Mouse (Mus musculus) v-Abl transformed pro-B cells (cell line): ENCODE measurements around the gene Rhoj.
"Not testable (repeated sequence)": the region's sequence is repeated elsewhere in the genome, so short reads cannot be mapped to it uniquely, and the experiment has no call there.

ENCODE experiments used
- in situ Hi-C, 2 experiments: fragments of 400-800 bp; cut with MboI; formaldehyde crosslinking; loops; one replicate each; pipeline ENCODE4 v1.15.1; 2025; ENCODE audit not compliant: unreplicated experiment in 2 of 2

Rhoj gene

DNA sequence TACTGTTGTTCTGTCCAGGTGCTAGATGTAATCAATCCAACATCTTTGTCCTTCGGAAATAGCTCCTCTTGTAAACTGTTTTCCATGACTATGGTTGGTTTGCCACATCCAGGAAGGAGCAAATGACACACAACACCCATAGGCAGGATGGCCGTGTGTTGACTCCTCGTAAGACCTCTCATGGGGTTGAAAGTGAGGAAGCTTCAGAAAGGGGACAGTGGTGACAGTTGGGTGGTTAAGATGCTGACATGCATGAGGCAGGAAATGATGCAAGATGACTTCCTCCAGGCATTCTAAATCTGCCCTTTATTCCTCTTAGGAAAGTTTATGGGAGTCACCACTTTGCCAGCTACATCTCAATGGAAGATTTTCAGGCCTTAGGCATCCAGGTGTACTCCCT, 31.8 kb downstream of the Rhoj start:
- in situ Hi-C loops: no loop called here

DNA sequence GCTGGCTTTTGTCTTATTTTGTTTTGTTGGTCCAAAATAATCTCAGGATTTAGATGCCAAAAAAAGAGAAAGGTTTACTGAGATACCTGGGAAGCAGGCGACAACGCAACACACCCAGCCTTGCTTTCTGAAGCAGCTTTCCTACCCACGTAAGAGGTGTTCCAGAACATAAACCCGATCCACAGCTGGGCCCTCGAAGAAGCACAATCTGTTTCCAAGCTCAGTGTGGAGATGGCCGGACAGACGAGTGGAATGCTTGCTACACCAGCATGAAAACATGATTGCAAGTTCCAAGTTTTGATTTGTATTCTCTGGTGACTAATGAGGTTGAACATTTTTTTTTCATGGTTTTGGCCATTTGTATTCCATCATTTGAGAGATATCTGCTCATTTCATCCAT, 32.2 kb downstream of the Rhoj start:
- in situ Hi-C loops: no loop called here

DNA sequence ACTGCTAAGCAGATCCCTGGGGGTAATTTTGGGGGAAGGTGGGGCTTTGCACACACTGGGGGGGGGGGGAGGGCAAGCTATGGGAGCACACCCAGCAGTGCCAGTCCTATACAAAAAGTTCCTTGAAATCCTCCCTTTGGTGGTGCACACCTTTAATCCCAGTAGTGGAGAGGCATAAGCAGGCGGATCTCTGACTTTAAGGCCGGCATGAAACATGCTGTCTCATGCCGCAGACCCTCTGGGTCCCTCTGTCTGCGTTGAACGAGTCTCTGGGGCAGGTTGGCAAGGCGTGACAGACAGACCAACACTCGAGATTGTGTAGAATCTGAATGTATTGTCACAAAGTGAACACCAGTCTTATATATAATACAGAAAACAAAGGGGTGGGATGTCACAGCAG, 40.4 kb downstream of the Rhoj start:
- in situ Hi-C loops: no loop called here

DNA sequence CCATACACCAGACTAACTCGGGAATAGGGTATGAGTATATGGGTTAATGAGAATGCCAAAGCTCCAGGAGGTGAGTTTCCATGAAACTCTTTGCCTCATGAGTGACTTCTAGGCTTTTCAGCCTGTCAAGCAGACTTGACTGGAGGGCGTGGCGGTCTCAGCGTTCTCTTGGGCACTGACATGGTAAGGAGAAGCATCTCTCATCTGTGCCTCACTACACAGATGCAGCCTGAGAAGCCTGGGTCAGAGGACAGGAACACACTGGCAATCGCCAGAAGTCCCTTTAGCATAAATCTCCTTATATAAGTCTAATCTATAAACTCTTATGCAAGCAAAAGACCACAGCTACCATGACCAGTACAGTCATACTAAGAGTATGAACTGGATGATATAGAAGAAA, 41.4 kb downstream of the Rhoj start:
- in situ Hi-C loops: not testable (repeated sequence)

DNA sequence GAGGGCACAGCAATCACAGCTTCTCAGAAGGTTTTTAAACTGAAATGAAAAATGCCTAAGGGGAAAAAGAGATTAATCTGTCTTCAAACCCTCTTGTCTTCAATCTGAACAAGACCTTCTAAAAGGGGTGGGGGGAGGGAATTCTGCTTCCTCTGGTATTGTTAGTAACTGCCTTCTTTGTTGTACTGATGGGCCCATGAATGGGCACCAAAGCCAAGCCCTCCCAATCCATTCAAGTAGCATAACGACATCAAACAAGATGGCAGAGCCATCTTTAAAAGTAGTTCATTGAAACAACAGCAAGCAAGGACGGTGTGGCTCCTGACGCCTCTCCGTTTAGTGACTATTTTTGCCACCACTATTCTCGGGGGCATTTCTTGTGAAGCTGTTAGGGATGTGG, 42.6 kb downstream of the Rhoj start:
- in situ Hi-C loops: loop anchor here (5.0 kb wide), 2 partner anchors 53 to 68 kb away; no protein-coding TSS in a partner anchor

DNA sequence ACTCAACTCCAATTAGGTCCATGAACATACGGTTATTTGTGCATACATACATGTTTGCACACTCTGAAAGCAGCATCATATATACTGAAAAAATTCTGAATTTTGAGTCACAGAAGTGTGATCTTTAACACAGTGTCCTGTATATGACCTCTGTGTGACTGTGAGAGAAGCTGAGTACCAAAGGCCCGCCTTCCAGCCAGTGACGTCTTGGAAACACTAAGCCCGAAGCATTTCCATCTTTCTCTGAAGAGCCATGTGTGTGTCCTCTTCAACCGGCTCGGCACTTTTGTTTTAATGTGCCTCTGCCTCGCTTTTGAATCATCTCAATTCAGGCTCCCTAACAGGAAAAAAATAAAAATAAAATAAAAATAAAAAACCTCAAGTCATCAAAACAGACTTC, 43.7 kb downstream of the Rhoj start:
- in situ Hi-C loops: loop anchor here (5.0 kb wide), 2 partner anchors 55 to 70 kb away; no protein-coding TSS in a partner anchor

DNA sequence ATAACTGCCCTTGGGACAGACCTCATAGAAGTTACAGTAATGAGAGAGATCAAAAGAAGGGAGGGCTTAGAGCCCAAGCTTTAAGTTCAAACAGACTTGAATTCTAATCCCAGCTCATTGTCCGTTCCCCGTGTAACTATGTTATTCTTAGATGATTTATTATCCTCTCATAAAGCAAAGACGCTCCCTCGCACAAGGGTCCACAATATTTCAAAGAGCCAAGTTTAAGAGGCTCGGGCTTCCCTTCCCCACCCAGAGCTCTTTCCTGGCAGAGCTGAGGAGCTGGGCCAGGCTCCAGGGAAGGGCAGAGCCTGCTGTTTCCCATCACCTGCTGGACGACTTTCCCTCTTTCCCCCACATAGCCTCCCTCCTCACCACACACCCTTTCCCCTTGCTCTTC, 44.3 kb downstream of the Rhoj start:
- in situ Hi-C loops: loop anchor here (5.0 kb wide), 2 partner anchors 55 to 70 kb away; no protein-coding TSS in a partner anchor

DNA sequence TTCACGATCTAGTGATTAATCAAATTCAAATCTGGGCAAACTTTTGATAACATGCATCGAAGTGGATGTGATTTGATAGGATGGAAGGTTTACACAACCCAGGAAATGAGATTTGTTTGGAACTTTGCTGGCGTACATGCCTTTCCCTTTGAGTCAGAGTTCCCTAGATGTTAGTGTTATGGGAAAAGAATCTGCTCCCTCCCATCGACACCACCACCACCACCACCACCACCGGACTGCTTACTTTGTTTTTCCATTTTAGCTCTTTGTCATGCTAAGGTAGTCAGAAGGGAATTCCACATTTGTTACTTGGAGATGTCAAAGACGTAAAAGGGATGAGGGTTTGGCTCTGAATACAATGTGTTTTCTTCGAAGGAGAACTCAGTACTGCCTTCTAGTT, 46.2 kb downstream of the Rhoj start:
- in situ Hi-C loops: loop anchor here (5.0 kb wide), 2 partner anchors 57 to 72 kb away; no protein-coding TSS in a partner anchor

DNA sequence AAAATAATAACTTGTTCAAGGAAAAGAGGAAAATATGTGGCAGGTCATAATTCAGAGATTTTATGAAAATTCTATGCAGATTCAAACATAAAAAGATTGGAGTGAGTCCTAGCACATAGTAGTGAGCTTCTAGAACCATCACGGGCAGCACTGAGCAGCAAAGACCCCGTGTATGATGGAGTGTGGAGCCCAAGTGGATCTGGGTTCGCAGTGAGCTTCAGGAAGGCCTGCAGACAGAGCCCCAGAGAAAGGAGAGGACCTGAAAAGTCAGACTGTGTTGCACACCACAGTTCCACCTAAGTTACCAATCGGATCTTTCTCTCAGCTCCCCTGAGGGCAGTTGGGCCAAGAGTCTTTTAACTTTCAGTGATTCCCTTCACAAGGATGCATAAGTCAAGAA, 49.7 kb downstream of the Rhoj start:
- in situ Hi-C loops: no loop called here

DNA sequence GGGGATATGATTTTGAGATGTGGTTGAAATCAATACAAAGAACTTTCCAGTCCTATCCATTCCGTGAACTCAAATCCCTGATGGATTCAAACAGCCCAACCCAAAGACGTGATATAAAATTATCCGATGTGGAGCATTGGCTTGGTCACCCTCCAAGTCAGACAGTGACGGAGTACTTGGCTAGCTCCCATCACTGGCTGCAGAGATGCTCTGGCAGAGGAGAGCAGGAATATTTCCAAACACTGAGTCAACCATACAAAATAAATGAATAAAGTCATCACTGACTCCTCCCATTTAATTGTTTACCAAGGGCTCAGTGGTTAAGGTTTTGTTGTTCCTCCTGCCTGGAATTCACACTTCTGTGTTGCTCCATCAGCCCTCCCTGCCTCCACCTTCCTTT, 50.6 kb downstream of the Rhoj start:
- in situ Hi-C loops: no loop called here

DNA sequence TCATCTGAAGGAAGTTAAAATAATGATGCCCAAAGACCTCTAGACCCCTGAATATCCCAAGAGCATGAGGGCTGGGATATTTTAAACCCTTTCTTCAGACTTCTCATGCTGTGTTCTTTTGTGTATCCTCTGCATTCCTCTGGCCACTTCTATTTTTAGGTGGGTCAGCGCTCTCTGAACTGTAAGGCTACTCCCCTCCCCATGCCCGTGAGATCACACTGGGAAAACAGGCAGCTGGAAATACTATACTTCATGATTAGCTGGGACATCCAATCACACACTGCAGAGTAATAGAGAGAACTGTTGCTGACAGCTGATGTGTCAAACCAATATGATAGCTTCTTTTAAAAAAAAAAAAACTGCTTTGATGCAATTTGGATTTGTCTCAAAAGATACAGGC, 51.4 kb downstream of the Rhoj start:
- in situ Hi-C loops: no loop called here

DNA sequence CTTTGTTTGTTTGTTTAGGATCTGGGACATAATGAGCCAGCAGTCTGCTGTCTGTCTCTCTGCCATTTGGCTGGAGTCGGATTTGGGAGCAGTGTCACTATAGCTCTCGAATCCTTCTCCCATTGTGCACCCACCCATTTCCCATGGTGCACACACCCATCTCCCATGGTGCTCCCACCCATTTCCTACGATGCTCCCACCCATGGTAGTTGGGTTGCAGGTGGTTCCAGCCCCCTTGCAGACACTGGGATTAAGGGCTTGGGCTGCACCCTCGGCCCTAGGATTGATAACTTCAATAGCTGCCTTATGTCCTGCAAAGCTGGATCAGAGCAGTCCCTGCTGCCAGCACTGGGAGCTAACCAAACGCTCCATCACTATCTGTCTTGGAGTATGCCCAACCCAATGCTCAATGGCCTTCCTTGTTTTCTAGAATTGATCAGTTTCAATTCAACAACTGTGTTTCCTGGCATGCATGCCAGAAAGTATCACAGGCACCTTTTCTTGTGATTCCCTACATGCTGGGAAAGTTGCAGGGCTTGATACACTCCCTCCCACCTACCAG, 51.9 kb downstream of the Rhoj start:
- in situ Hi-C loops: no loop called here

DNA sequence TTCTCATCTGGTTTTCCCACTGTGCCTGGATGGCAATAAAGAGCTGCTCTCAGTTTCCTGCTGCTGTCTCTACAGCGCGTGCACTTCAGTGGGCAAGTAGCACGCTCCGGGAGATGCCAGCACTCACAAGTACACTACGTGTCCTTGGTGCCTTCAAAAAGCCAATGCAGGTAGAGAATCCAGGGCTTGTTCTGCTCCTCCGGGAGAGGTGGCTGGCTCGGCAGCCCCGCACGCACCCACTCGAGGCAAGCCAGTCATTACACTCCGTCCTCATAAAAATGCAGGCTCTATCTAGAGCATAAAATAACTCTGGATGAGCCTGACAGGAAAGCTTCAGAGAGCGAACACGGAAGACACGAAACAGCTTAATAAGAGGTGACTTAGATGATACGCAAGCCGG, 54.3 kb downstream of the Rhoj start:
- in situ Hi-C loops: no loop called here

DNA sequence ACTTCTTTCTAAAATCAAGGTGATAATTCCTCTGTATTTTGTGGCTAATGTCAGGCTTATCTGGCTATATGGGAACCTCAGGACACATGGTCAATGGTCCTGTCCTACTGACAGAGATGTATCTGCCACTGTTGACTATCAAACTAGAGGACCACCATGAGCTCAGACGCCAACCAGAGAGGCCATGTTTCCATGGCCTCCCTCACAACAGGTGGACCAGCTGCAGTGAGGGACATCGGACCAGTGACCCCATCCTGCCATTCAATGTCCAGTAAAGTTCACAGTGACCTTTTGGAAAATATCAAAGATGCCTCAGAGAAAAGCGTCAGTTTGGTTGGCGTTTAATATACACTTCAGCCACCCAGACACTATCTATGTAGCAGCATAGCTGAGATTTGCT, 56.3 kb downstream of the Rhoj start:
- in situ Hi-C loops: no loop called here

DNA sequence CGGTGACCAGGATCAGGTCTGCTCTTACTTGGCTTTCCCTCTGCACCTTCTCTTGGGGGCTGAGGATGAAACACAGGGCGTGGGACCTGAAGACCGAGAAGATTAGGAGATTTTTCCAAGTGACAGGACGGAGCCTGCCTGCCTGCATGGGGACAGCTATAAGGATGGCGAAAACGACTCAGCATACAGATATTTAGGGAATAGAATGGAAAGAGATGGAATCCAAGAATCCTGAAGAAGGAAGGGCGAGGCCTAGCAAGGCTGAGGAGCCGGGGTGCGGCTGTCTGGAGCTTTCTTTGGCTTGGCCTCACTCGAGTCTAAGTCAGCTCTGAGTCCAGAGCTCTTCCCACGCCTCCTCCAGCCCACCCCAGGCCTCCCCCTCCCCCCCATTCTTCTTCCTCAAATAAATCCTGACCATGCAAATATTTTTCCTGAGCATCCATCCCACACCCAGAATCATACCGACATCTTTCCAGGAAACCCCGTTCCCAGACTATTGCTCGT, 57.6 kb downstream of the Rhoj start:
- in situ Hi-C loops: no loop called here

DNA sequence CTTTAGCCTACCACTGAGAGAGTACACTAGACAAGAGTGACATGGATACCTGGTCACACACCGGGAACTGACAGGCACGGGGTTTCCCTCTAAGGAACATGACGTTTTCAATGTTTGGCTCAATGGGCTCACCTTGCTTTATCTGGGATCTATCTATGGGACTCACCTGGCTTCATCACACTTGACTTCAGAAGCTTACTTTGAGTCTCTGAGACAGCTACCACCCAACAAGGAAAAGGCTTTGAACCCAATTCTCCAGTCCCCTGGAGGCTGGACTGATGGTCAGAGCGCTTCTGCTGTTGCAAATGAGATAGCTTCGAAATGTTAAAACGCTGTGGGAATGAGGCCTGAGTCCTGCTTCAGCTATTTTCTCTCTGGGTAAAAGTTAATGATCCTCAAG, 59.2 kb downstream of the Rhoj start:
- in situ Hi-C loops: no loop called here

DNA sequence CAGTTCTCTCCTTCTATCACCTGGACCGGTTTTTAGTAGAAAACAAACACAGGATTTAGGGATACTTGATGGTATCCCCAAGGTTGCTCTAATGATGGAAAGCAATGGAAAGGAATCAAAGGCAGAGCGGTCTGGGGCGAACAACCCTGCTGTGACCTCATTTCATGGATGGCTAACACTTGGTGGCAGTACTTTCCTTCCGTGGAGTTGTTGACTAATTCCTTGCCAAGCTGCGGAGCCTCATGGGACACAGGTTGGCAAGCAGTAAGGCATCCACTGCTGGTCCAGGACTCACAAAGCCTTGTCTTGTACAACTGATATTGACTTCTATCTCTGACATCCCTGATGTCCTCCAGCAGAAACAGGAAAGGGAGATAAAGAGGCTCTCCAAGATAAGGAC, 60.4 kb downstream of the Rhoj start:
- in situ Hi-C loops: no loop called here

DNA sequence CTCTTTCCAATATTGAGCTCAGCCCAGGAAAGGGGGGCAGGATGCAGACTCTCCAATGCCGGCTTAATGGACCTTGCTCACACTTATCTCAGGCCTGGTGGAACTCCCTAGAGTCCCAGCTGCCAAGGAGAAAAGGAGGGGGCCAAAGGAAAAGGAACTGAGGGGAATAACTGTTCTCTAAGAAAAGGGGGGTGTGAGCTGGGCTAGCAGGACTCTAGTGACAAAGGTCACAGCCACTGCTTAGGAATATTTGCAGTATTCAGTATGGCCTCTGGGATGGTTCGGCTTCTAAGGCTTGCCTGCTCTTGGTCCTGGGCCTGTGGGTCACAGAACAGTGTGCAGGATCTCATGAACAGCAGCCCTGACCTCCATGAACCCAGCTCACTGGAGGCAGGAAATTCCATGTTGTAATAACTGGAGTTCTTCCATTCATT, 61.3 kb downstream of the Rhoj start:
- in situ Hi-C loops: no loop called here

DNA sequence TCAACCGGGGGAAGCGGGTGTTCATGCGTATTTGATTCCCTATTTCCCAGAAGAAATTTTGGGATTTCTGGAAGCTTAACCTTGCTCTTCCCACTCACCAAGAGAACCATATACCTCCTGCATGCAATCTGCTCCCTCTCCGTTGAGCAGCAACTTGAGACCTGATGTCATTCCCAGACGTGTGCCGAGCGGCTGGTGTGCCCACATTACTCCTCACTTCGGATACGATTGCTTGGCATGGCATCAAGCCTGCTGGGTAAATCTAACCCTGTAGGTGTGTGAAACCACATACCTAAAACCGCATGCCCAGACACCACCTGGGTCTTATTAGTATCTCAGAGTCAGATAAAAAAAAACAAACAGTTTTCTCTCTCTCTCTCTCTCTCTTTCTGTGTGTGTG, 66.3 kb downstream of the Rhoj start:
- in situ Hi-C loops: no loop called here

DNA sequence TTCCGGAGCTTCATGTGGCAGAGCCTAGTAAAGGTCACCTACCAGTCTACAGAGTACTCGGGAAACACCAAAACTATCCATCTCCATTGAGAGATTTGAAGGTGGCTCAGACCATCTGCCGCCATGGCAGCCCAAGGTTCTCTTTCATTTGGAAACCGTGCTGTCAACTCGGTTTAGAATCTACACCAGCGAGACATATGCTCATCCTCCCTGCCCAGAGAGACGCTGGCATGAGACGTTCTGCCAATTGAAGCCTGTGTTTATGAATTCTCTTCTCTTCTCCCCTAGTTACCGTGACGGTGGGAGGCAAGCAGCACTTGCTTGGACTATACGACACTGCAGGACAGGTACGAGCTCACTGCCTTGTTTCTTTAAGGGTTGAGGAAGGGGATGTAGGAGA, 66.9 kb downstream of the Rhoj start:
- in situ Hi-C loops: loop anchor here in 1 of 2 experiments (25.0 kb wide), 1 partner anchor 1363 kb away; no protein-coding TSS in a partner anchor

DNA sequence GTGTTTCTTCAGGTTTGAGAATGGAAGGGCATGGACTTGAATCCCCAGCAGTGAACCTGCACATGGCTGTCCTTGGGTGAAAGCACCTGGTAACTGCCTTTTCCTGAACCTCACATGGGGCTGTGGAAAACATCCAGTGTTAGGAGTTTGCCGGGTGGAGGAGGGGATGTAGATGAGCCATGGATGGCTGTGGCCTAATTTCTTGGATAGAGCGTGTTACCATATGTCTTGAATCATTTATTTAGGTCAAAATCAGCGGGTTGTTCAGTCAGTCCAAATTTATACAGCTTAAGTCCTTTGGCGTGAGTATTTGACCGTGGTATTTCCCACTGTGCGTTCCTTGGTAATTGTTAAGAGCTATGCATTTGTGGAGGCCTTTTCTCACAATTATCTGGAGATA, 68.0 kb downstream of the Rhoj start:
- in situ Hi-C loops: loop anchor here in 1 of 2 experiments (25.0 kb wide), 1 partner anchor 1364 kb away; no protein-coding TSS in a partner anchor

DNA sequence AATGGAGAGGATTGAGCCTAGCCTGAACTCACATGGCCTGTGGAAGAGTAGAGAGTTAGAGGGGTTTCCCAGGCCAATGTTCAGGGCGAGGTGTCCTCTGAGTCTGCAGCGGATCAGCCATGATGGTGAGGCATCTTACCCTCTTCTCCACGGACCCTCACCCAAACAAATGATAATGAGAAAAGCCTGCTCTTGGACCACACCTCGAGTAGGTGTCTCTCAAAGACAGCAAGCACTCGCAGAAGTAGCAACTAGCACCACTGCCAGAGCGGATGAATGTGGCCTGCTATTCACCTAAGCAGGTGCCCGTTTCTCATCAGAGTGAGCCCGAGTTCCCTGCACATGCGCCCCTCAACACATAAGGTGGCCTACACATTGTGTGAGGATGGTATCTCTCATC, 78.6 kb downstream of the Rhoj start:
- in situ Hi-C loops: loop anchor here in 1 of 2 experiments (5.0 to 25.0 kb wide), 2 partner anchors 104 to 1374 kb away; no protein-coding TSS in a partner anchor
